8 mouse cellular contexts compared by ENCODE assay signal in the genomic region with DNA sequence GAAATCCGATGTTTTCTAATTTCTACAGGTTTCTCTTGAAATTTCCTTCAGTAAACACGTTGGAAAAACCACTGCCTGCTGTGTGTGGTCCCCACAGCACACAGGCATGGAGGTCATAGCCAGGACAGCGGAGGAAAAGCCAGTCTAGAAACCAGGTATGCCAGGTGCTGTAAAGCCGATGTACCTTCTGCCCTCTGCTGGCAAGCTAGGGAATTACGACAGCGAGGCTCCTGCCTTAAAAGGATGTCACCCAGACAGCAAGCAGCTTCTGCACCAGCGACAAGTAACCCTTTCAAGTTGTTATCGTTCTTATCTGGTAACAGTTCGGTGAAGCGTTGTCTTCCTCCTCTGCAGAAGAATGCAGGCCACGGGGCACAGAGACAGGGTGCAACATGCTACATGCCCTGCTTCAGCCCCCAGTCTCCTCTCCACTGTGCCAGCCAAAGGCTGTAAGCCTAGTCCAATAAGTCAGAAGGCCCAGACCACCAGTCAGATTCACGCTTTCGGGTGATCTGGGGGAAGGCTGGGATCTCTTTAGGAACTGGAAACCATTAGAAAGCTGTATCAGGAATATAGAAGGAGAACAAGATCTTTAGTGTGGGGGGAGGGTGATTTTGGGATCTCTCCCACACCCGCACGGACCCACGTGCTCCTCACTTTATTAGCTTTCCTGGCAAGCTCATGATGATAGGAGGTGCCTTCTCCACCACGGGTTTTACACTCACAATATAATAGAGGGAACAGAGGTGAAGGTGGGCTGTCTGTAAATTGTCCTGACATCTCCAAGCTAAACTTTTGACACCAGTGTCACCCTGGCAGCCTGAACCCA.
A peak's percentile ranks its signal among the peaks of the same experiment; 100 is the strongest.
DNase-seq lines count a peak whose midpoint lies in the region; ATAC-seq and TF ChIP-seq lines count a peak whose summit lies in the region.
"Had no signal": no experiment of that assay in that cellular context is flagged by ENCODE, and none has a peak within 500 bp of the region (broad histone marks: within the 10 kb centered on the region; RNA-seq: fewer than 3 reads in every experiment).

No protein-coding gene starts in this region.

- H3K4me3 ChIP-seq in bone marrow macrophage, adult 2 months (ENCODE audit: insufficient read depth, low read length): no peak overlapping the region
- H3K4me3 ChIP-seq in forebrain, embryonic 14.5 days (ENCODE audit: low read depth, low read length): no peak overlapping the region
- H3K4me3 ChIP-seq: stomach, embryonic 15.5 days had no signal

- no peaks in the 10 kb centered on the region for H3K9me3 ChIP-seq in forebrain, embryonic 14.5 days (replicated peaks; ENCODE audit: control insufficient read depth, low read length)
- H3K9me3 ChIP-seq: stomach, embryonic 15.5 days had no signal

- no peak overlapping the region for H3K27ac ChIP-seq in bone marrow macrophage, adult 2 months (ENCODE audit: insufficient read depth, low read depth, low read length)
- H3K27ac ChIP-seq in forebrain, embryonic 14.5 days (ENCODE audit: low read depth, low read length): no peak overlapping the region
- H3K27ac ChIP-seq: stomach, embryonic 15.5 days had no signal

- H3K4me1 ChIP-seq in bone marrow macrophage, adult 2 months (ENCODE audit: control insufficient read depth, insufficient read depth, low read length): no peaks in the 10 kb centered on the region
- 0 out of 2 replicates have a peak, but pooled peaks cover 2% of the 10 kb centered on the region for H3K4me1 ChIP-seq in forebrain, embryonic 14.5 days (ENCODE audit: control insufficient read depth, insufficient read depth, low read length)
- H3K4me1 ChIP-seq: stomach, embryonic 15.5 days had no signal

- peaks cover 8% of the 10 kb centered on the region; the same call in 1 of the 2 replicates for H3K27me3 ChIP-seq in forebrain, embryonic 14.5 days (replicated peaks; ENCODE audit: control insufficient read depth, insufficient read depth, low read length)
- H3K27me3 ChIP-seq: stomach, embryonic 15.5 days had no signal

- no peaks in the 10 kb centered on the region for H3K36me3 ChIP-seq in forebrain, embryonic 14.5 days (ENCODE audit: control insufficient read depth, insufficient read depth, low read length)
- H3K36me3 ChIP-seq: stomach, embryonic 15.5 days had no signal

- WGBS in forebrain, embryonic 14.5 days: 33% methylated on average over 17 of the region's 17 CpGs

- no peak for ATAC-seq in forebrain, embryonic 14.5 days
- peak; percentile 40; the same call in 1 of the 2 replicates for ATAC-seq in megakaryocyte, adult 5-6 weeks (ENCODE audit: poor library complexity, severe bottlenecking)

- no peak overlapping the region for H3K4me2 ChIP-seq in forebrain, embryonic 14.5 days (ENCODE audit: low read length)
- H3K4me2 ChIP-seq: stomach, embryonic 15.5 days had no signal

- DNase-seq in Muller cell, postnatal 12 days (ENCODE audit: inconsistent ontology term): peak; percentile 30
- DNase-seq in forebrain, embryonic 14.5 days (ENCODE audit: low spot score): peak; percentile 82
- DNase-seq in heart, postnatal 4 days: peak; percentile 86
- DNase-seq in left cerebral cortex, adult 11 months (ENCODE audit: low spot score): peak; percentile 55
- peak; percentile 11 for DNase-seq in spleen, adult 12 weeks (ENCODE audit: low spot score)

- no peak overlapping the region for H3K9ac ChIP-seq in forebrain, embryonic 14.5 days (ENCODE audit: low read length)
- H3K9ac ChIP-seq: stomach, embryonic 15.5 days had no signal

- no peak for TF ChIP-seq POLR2A in bone marrow macrophage, adult 2 months (IDR thresholded peaks at IDR 0.05; ENCODE audit: borderline replicate concordance, low read depth, low read length)

- TF ChIP-seq CTCF in bone marrow macrophage, adult 2 months (IDR thresholded peaks at IDR 0.05; ENCODE audit: low read depth, low read length): peak; percentile 81

Comparison
In these comparisons a context has a peak if more than half of its experiments do, and no peak if none do; other contexts are left out.
1. DNase-seq: peak in every context shown above with its lines; median percentile 86 in heart, postnatal 4 days; 82 in forebrain, embryonic 14.5 days; 55 in left cerebral cortex, adult 11 months; 30 in Muller cell, postnatal 12 days; 11 in spleen, adult 12 weeks.